Mouse (Mus musculus): ENCODE measurements at regions not wholly inside any gene's neighbourhood (a gene's known extent, or its start where the extent isn't known, plus 50 kb on each side); places are given as distances from the start of the nearest gene placed in this dataset.

DNA sequence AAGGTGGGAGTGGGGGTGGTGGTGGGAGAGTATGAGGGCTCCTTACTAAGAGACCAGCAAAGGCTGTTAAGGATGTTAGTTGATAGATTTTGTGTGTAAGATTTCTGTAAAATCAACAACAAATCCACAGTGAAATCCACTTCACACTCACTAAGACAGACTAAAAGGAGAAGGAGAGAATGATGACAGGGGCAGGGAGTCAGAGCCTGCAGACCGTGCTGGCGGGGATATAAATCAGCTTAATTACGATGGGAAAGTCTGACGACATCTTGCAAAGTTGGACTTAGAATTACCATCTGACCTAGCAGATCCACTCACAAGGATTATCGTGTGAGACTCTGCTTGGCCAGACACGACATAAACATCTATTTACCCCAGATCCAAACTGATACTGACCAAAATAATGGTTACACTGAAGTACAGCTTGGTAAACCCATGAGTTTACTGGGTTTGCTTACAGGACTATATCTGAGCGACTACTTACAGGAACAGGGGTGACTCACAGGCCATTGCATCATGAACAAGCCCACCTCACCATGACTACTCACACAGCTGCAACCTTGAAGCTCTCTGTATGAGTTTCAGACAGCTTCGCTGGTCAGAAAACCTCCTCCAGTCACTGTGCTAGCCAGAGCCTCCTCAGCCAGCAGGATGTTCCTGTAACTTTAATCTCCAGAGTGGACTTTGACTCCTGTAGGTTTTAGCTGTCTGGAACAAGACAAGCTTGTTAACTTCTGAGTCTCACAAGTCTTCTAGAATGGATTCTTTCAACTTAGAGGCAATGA lies 50.5 kb upstream of the Ednra start:
- in situ Hi-C loops (cut with MboI), result no loop called here

DNA sequence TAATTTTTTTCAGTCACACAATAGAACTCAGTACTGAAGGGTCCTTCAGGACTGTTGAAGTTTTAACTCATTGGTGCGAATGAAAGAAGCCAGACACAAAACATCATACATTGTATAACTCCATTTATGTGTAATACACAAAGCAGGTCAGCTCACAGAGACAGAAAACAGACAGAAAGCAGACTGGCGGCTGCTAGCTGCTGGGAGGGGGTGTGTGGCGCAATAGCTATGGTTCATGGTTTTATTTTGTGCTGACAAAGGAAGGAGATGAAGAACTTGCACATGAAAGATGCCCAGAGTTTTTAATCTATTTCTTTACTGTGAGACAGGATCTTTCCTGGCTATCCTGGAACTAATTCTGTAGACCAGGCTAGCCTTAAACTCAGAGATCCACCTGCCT lies 51.3 kb upstream of the Ednra start:
- in situ Hi-C loops (cut with MboI), result no loop called here

DNA sequence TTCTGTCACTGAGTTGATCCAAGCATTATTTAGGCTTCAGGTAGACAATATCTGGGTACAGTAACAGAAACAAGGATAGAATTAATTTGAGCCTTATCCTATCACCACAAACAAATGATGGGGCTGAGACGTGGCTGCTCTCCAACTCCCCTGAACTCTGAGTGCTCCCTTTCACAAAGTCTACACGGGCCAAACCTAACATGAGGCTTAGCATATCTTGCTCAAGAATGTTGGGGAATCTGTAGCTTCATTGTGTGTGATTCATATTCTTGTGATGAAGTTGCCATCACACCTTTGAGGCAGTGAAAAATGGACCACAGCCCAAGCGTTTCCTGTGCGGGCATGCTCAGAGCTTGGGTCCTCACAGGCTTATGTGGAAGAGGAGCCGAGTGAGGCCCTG lies 53.3 kb upstream of the Ednra start:
- in situ Hi-C loops (cut with MboI), result no loop called here

DNA sequence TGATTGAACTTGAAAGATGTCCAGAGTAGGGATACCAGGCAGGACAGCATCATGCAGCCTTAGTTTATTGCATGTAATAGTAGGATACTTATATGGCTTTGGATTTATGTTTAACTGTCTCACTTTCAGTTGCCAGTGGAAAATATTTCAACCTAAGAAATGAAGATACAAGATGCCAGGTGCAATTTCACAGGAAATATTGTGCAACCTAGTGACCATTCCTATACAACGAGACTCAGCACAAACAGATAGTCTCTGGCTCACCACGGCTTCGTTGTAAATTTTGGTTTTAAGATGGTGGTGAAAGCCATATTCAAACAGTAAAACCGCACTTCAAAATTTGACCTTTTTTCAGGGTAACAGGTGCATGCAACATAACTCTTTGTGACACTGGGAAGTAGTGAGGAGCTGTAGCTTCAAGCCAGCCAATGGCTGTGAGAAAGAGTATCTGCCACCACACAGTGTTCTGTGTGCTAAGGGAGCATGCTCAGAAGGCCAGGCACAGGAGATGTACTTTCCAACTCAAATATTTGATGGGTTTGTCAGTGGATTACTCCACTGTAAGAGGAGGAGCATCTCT lies 61.5 kb upstream of the Ednra start:
- in situ Hi-C loops (cut with MboI), result no loop called here

DNA sequence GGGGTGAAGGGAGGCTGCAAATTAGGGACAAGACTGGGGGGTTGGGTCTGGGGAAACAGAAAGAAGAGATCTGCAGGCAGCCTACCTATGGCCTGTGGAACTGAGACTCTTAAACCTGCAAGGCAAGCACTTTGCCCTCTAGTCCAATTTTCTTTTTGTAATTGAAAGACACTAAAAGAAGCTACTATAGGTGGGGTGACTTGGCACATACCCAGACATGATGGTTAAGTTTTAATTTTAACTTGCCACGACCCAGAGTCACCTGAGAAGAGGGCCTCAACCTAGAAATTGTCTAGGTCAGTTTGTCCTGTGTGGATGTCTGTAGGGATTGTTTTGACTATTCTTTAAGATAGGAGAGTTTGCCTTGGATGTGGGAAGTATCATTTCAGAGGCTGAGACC lies 70.6 kb upstream of the Ednra start:
- in situ Hi-C loops (cut with MboI), result no loop called here

DNA sequence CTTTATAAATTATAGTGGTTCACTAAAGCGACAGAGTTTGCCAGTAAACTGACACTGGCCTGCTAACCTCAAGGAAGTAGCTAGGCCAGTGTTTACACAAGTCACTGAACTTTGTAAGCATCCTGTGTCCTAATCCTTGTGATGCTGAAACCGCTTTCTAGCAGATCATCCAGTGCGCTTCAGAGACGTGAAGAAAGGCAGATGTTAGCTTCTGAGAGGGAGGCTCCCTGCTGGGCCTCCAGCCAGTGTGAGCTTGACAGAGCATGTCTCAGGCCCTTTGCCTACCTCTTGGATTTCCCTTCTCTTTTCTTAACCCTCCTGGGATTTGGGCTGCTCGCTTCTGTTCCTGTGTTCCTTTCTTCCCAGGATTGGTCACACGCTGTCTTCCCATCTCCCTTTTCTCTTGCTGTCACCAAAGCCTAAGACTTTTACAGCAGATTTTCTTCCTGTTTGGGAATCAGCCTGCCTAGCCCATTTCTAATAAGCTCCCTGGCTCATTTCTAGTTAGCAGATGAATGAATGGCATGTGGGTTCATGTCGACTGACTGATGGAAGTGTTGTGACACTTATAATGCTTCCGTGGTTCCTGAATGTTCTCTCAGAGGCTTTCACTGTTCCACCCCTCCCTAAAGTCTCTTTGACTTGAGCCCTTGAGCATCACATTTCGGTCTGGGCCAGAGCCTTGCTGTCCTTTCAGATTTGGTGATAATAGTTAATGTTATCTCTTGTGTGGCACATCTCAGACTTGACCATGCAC lies 79.1 kb upstream of the Ednra start:
- in situ Hi-C loops (cut with MboI), result no loop called here

DNA sequence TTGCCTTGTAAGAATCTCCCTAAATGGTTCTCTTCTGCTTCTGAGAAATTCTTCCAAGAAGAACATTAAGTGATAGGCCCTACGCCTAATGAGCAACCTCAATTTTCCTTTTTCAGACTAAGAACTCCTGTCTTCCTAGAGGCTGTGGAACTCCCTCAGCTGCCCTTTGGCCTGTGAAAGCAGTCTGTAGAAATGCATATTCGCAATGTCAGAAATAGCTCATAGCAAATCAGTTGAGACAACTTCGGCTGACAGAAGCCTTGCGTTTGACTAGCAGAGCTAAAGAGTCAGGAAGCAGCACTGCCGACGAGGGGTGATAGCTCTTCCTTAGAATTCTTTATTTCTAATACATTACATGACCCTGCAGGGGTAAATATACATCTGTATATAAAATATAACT lies 80.3 kb upstream of the Ednra start:
- in situ Hi-C loops (cut with MboI), result no loop called here

DNA sequence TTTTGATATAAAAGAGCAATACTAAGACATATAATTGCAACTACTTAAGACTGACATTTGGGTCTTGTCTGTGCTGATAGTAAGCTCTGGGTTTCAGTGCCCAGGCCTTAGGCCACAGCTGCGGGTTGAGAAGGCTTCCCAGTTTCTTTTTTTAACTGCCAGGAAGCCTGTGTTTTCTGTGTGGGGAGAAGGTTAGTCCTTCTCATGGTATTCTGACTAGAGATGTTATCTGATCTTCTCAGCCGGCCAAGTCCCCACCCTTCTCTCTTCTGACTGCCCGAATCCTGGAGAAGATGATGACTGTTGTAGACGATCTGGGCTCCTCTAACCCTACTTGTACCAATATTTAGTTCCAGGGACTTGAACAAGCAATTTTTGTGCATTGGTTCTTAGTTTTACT lies 80.7 kb upstream of the Ednra start:
- in situ Hi-C loops (cut with MboI), result no loop called here

DNA sequence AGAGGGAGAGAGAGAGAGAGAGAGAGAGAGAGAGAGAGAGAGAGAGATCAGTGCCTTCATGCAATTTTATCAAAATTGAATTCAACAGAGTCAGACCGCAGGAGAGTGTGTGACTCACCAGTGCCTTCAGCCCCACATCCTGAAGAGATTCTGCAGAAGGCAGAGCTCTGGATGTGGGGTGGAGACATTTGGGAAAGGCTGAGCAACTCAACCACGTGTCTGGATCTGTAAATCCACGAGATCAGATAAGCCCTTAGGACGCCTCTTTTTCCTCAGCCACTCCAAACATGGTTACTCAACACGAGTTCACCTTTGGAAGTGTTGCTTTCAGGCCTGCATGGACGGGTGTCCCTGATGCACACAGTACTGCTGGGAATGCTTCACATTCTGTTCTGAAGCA lies 81.4 kb upstream of the Ednra start:
- in situ Hi-C loops (cut with MboI), result no loop called here

DNA sequence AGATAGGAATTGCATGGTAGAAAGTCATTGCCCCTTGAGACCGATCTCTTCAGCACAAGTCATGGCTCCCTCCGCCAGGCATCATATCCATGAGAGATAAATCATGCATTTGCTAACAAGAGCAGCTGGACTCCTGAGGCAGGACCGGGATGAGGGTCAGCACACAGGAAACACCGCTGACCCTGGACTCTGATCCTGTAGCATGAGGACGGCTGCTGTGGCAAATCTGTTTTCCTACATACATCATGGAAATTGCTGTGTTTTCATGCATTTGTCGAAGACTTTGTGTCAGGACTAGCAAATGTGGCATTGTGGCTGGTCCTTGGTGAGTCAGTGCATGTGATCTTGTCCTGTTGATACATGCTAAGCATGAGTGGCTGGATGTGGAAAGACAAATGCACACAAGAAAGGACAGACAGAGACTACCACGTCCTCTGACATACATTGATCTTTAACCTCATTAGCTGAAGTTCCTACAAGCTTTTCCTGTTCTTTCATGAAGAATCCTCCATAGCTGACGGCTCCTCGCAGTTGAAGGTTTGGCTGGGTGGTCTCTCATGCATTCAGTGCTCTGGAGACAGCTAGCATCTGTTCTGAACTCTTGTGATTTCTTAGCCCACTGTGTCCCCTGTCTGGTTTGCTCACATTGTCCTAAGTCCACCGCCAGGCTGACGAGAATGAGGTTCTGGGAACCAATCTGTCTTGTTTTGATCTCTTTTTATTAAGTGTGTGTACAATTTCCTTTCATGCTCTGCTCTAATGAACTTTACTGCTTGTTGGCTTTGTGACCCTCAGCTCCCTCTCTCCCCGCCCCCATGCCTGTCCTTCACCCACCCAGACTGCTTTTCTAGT lies 90.8 kb upstream of the Ednra start:
- in situ Hi-C loops (cut with MboI), result no loop called here

DNA sequence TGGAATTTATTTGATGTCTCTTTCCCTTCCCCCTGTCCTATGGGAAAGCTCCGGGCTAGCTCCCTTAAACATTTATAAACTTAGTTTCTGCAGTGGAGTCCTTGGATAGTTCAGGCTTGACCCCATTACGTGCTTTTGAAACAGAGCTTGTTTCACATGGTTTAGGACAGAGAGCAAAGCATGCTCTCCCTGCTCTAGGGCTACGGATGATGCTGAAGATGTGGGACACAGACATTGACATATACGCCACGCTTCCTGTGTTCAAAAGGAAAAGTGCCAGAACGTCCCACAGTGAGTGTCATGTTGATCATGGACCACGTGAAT lies 91.3 kb upstream of the Ednra start:
- in situ Hi-C loops (cut with MboI), result no loop called here

DNA sequence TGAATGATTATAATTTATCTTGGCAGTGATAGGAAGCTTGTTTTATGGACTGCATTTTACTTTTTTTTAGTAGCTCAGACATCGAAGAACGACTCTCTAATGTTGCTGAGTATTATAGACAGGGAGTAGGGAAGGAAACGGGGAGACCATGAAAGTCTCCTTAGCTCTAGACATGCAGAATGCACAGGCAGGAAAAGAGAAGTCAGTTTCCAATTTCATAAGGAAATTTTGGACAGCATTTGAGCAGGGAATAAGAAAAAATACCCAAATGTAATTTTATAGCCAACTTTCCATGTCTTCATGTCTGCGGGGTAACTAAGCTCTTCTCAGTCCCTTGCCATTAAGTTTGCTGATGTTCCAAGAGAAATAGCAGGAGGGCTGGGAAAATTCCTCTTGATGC lies 92.0 kb upstream of the Ednra start:
- in situ Hi-C loops (cut with MboI), result no loop called here

DNA sequence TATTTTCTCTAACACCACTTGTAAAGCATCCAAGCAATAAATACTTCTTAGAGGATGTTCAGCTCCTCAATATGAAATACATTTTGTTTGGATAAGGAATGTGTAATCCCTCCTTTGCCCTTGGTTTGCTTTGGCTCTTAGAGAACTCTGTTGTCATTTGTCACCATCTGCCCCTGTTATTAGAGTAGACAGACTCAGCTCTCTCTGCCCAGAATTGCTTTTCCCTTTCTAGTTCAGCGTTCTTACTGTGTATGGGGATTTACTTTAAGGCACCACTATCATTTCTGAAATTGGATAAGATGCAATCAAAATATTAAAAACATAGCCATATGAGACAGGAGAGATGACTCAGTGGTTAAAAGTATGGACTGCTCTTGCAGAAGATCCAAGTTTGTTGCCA lies 101.5 kb upstream of the Ednra start:
- in situ Hi-C loops (cut with MboI), result no loop called here

DNA sequence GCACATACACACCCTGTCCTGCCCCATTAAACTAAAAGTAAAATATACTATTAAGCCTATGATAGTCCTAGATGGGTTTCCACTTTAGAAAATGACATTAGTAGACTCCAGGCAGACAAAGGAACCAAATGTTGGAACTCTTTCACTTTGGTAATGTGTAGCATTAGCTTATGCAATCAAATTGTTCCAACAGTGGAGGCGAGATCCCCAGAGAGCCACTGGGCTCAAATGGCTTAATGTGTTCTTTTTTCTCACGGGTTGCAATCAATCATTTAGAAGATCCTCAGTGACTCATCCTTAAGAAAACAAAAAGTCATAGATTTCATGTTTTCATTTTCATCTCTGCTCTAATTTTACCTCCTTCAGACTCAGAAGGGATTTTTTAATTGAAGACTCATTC lies 102.0 kb upstream of the Ednra start:
- in situ Hi-C loops (cut with MboI), result no loop called here

DNA sequence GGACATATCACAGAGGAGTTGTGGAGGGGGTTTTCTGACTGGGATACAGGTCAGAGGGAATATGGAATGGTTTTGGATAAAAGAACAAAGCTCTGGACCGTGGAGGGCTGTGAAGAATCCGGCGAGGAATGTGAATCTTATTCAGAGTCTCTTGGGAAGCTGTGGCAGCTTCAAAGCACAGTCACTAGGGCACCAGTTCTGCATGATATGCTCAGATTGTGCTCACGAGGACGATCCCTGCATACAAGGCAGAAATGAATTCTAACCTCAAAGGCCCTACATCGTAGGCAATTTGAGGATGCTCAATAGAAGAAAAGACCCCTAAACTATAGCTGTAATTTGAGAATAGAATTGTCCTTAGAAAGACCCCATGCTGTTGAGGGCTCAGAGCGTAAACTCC lies 103.8 kb upstream of the Ednra start:
- in situ Hi-C loops (cut with MboI), result no loop called here

DNA sequence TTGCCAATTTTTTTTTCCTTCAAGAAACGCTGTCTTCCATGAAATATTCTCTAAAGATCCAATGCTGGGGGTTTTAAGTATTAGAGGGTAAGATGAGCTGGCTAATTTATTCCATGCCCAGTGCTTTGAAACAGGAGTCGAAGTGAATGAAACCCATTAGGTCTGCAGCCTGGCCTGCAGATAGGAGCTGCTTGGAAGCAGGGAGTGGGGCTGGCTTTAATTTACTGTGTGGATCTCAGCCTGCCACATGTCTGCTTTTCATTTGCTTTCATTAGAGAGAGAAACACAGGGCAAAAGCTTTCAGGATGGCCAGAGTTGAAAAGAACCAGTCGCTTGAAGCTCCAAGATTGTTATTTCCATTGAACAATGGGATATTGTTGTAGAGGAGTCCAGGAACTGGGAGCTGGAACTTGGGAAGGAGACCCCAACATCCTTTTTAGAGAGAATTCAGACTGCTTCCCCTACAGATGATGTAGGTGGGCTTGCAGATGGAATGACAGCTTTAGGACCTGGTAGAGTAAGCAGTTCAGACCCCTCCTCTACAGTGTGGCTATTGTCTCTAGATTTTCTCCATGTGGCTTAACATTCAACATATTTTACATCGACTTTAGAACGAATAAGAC lies 105.0 kb upstream of the Ednra start:
- in situ Hi-C loops (cut with MboI), result no loop called here

DNA sequence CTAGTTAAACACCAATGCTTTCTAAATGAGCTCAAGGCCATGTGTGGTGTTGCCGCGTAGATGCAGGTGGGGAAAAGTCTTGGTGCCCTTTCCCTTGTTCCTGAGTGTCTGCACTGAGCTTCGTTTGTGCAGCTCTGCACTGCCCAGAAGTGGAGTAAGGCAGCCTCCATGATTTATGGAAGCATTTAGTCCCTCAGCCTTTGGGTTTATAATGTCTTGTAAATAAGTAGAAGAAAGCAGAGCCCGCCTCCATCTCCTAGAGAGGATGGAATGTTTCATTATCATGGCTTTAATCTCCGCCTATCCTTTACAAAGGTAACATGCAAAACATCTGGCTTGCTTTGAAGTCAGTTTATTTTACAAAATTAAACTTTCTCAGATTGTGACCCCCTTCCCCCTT lies 105.5 kb upstream of the Ednra start:
- in situ Hi-C loops (cut with MboI), result no loop called here

DNA sequence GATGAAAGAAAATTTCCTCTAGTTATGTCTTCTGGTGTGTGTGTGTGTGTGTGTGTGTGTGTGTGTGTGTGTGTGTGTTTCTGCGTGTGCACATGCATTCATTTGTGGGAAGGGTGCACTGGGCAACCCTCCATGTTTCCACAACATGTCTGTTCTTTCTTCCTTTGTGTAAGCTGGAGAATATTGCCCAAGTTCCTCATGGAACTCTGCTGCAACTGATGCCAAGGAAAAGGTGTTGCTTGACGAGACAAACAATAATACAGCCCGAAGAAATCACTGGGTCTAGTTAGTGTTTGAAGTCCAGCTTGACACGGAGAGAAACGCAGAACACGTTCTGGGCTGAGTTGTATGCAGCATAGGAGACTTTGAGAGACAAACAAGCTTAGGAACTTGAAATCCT lies 110.0 kb upstream of the Ednra start:
- in situ Hi-C loops (cut with MboI), result no loop called here

DNA sequence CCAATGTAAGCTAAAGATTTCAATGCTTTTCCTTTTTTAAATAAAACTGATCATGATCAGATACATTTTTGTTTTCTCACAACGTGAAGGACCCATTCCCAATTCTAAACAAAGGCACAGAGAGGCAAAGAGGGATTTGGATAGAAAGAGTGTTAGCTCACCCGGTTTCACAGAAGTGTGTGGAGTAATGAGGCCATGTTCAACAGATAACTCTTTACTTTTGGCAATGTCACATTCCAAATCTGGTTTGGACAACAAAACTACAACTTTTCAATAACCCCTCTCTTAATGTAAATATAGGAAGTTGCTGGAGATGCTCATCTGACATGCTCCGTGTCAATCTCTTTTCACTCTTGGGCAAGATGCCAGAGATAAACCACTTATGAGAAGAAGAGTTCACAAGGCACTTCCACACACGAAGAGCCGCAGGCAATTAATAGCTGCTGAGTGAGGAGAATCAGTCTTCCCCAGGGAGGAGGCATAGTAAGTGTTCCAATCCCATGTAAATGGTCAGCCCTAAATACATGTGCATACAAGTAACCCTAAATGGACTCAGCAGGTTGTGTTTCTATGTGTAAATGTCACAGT lies 112.7 kb upstream of the Ednra start:
- in situ Hi-C loops (cut with MboI), result no loop called here

DNA sequence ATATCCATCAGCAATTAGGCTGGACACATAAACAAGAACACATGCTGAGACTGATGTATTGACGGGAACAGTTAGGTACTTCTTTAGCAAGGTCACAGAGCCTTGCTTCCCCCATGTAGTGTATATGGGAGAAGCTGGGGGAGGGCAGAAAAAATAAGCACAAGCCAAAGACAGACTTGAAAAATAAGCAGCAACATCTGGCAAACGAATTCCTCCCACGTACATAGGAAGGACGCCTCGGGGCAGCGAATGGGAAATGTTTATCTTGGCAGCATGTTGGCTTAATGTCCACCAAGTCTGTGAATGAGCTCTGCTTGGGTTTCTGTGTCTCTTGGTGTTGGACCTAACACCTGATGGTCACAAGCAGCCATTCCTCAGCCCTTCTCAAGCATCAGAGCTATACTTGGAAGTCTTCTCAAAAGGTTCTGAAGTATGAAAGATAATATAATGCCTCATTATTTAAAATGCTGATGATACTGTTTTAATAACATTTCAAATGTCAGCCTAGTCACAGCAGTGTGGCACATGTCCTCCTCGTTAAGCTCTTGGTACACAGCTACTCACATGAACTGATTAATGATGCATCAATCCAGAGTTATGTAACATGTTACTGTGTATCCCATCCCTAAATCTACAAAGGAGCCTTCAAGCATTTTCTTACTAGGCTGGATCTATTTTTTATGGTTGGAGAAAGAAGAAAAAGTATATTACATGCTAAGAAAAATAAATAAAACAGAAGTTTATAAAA lies 118.3 kb upstream of the Ednra start:
- in situ Hi-C loops (cut with MboI), result no loop called here

DNA sequence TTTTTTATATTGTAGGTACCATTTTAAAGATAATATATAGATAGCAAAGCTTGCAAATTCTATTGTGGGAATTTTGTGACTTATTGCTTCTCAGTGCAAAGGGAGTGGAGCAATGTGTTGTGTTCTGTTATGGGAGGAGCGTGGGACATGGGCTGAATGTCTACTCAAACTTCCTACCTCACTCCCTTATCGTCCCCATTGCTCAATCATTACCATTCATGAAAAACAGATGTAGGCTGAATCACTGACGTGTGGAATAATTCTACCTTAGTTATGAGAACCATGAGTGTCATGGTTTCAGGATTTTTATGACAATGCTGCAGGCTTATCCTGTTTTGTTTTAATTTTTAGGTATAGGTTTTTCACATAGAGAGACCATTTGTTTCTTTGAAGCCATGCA lies 119.0 kb upstream of the Ednra start:
- in situ Hi-C loops (cut with MboI), result no loop called here
